Mouse (Mus musculus) heart, embryonic 14.5 days (tissue): Measurements from ENCODE around the gene Abca7. TPM values are rescaled to one million over a fixed set of nuclear protein-coding genes. Genes with fewer than 3 reads are reported as not detected.
A peak's percentile ranks its signal among the peaks of the same experiment; 100 is the strongest.

Experiments
- ATAC-seq: fragments of 200-750 bp; cut with Nextera tagmentation; 2 replicates; pipeline ENCODE4 v1.8.0; 2017; ENCODE audit warnings: low read depth, moderate TSS enrichment; ENCODE audit not compliant: insufficient number of reproducible peaks, insufficient read depth, low FRiP score
- H3K27ac ChIP-seq, 2 experiments: fragments of 200-500 bp in 1 of 2; fragments of 300-500 bp in 1 of 2; sonication (generic) in 1 of 2; replicated peaks in 1 of 2; 2 replicates each; pipeline ENCODE4 v1.5.1; 2012 to 2014; ENCODE audit warnings: low read depth in 2 of 2, low read length in 2 of 2, control low read depth in 1 of 2, mild to moderate bottlenecking in 1 of 2, mixed read lengths in 1 of 2; ENCODE audit not compliant: control insufficient read depth in 1 of 2, insufficient read depth in 1 of 2
- H3K27me3 ChIP-seq: fragments of 300-500 bp; sonication (generic); 2 replicates; pipeline ENCODE4 v1.6.1; 2014; ENCODE audit warnings: mild to moderate bottlenecking, low read length, control low read depth; ENCODE audit not compliant: control insufficient read depth, insufficient read depth
- H3K36me3 ChIP-seq: fragments of 300-500 bp; sonication (generic); 2 replicates; pipeline ENCODE4 v1.6.1; 2014; ENCODE audit warnings: mild to moderate bottlenecking, control low read depth, low read length, mixed read lengths; ENCODE audit not compliant: control insufficient read depth, insufficient read depth
- H3K4me1 ChIP-seq, 2 experiments: fragments of 200-500 bp in 1 of 2; fragments of 300-500 bp in 1 of 2; sonication (generic) in 1 of 2; 2 replicates each; pipeline ENCODE4 v1.6.1; 2012 to 2014; ENCODE audit warnings: low read length in 2 of 2, control low read depth in 1 of 2, mixed read lengths in 1 of 2; ENCODE audit not compliant: control insufficient read depth in 2 of 2, insufficient read depth in 2 of 2
- H3K4me2 ChIP-seq: fragments of 300-500 bp; sonication (generic); 2 replicates; pipeline ENCODE4 v1.6.1; 2014; ENCODE audit warnings: mild to moderate bottlenecking, low read length
- H3K4me3 ChIP-seq, 2 experiments: fragments of 200-500 bp in 1 of 2; fragments of 300-500 bp in 1 of 2; sonication (generic) in 1 of 2; 2 replicates each; pipeline ENCODE4 v1.5.1; 2012 to 2014; ENCODE audit warnings: low read length in 2 of 2, mild to moderate bottlenecking in 2 of 2, control low read depth in 1 of 2, low read depth in 1 of 2, moderate library complexity in 1 of 2; ENCODE audit not compliant: control insufficient read depth in 1 of 2, insufficient read depth in 1 of 2
- H3K9ac ChIP-seq: fragments of 300-500 bp; sonication (generic); 2 replicates; pipeline ENCODE4 v1.6.1; 2014; ENCODE audit warnings: mild to moderate bottlenecking, low read length
- H3K9me3 ChIP-seq: fragments of 300-500 bp; sonication (generic); 2 replicates; pipeline ENCODE4 v1.6.1; 2016; ENCODE audit warnings: low read length, control low read depth; ENCODE audit not compliant: control insufficient read depth
- WGBS: fragments of 180-500 bp; shearing (Covaris S2); extraction: QIAGEN DNeasy Blood & Tissue Kit; methylation state at CpG from one replicate; pipeline ENCODE4 v1.1.7; 2014; 5-methylcytosine and 5-hydroxymethylcytosine counted together
- polyA plus RNA-seq: library from polyadenylated mRNA; unstranded; fragments of >200 nt; fragmentation: Nextera tagmentation; extraction: Ambion mirVana; gene quantifications from 2 replicates; pipeline ENCODE4 v1.2.1, GENCODE M21; 2014

Gene Abca7
- polyA plus RNA-seq, 1 experiment from 2014 or later, result 1.7 TPM

- H3K36me3 ChIP-seq, result peaks cover 48% of the 10 kb centered on the region
- no peak overlapping the region for H3K27ac ChIP-seq
- H3K9me3 ChIP-seq, result no peaks in the 10 kb centered on the region
- H3K4me3 ChIP-seq, result no peak overlapping the region
- peaks cover 20% of the 10 kb centered on the region for H3K27me3 ChIP-seq
- H3K4me1 ChIP-seq, result peaks cover 2 to 15% of the 10 kb centered on the region in 2 experiments; a peak in 3 of 4 replicates
- no peak overlapping the region for H3K9ac ChIP-seq
- ATAC-seq, result no peak
- no peak overlapping the region for H3K4me2 ChIP-seq
- 92% methylated on average over 8 of the region's 8 CpGs for WGBS
Measured at GRCm38 (mm10) chr10:79974668-79975067, 21.6 kb upstream of the Abca7 start.

GRCm38 (mm10) chr10:79976071-79976721, 20.1 kb upstream of the Abca7 start:
- Histone ChIP-seq H3K4me3 (no peak overlapping the region), H3K27ac (no peak overlapping the region), H3K4me2 (no peak overlapping the region), H3K9ac (no peak overlapping the region), H3K36me3 (peaks cover 49% of the 10 kb centered on the region), H3K4me1 (peaks cover 5 to 13% of the 10 kb centered on the region in 2 experiments; a peak in 2 of 4 replicates), H3K27me3 (peaks cover 10% of the 10 kb centered on the region; the same call in 1 of the 2 replicates), H3K9me3 (no peaks in the 10 kb centered on the region)
- 85% methylated on average over 28 of the region's 28 CpGs for WGBS
- ATAC-seq, result no peak

- no peak overlapping the region for H3K4me2 ChIP-seq
- no peak overlapping the region for H3K4me3 ChIP-seq
- H3K9ac ChIP-seq, result no peak overlapping the region
- no peak for ATAC-seq
- peaks cover 9% of the 10 kb centered on the region; the same call in 1 of the 2 replicates for H3K27me3 ChIP-seq
- H3K4me1 ChIP-seq, result peaks cover 5 to 15% of the 10 kb centered on the region in 2 experiments; a peak in 2 of 4 replicates
- H3K9me3 ChIP-seq, result no peaks in the 10 kb centered on the region
- no peak overlapping the region for H3K27ac ChIP-seq
- H3K36me3 ChIP-seq, result peaks cover 52% of the 10 kb centered on the region
- WGBS, result 86% methylated on average over 36 of the region's 36 CpGs
Measured at GRCm38 (mm10) chr10:79976722-79977107, 19.6 kb upstream of the Abca7 start.

GRCm38 (mm10) chr10:79977324-79977723, 19.0 kb upstream of the Abca7 start:
- peaks cover 54% of the 10 kb centered on the region for H3K36me3 ChIP-seq
- H3K4me2 ChIP-seq, result no peak overlapping the region
- H3K9ac ChIP-seq, result no peak overlapping the region
- H3K4me1 ChIP-seq, result peaks cover 5 to 17% of the 10 kb centered on the region in 2 experiments; a peak in 3 of 4 replicates
- peaks cover 4% of the 10 kb centered on the region; the same call in 1 of the 2 replicates for H3K27me3 ChIP-seq
- no peak overlapping the region for H3K27ac ChIP-seq
- H3K9me3 ChIP-seq, result no peaks in the 10 kb centered on the region
- ATAC-seq, result no peak
- H3K4me3 ChIP-seq, result no peak overlapping the region
- 86% methylated on average over 28 of the region's 28 CpGs for WGBS

GRCm38 (mm10) chr10:79978061-79978460, 18.2 kb upstream of the Abca7 start:
- Histone ChIP-seq H3K4me2 (no peak overlapping the region), H3K9me3 (no peaks in the 10 kb centered on the region), H3K4me1 (peaks cover 8 to 22% of the 10 kb centered on the region in 2 experiments), H3K4me3 (no peak overlapping the region), H3K27me3 (no peaks in the 10 kb centered on the region), H3K36me3 (peaks cover 54% of the 10 kb centered on the region), H3K27ac (no peak overlapping the region), H3K9ac (no peak overlapping the region)
- no peak for ATAC-seq
- WGBS, result 94% methylated on average over 21 of the region's 21 CpGs

- H3K9ac ChIP-seq, result peak overlapping the region; percentile 28; the same call in 1 of the 2 replicates
- H3K27me3 ChIP-seq, result no peaks in the 10 kb centered on the region
- H3K9me3 ChIP-seq, result no peaks in the 10 kb centered on the region
- no peak overlapping the region for H3K4me3 ChIP-seq
- H3K4me2 ChIP-seq, result no peak overlapping the region
- H3K4me1 ChIP-seq, result peaks cover 14 to 28% of the 10 kb centered on the region in 2 experiments
- peaks cover 54% of the 10 kb centered on the region for H3K36me3 ChIP-seq
- 86% methylated on average over 22 of the region's 22 CpGs for WGBS
- H3K27ac ChIP-seq, result peak overlapping the region in 1 of 2 experiments; percentile 16; a peak in 1 of 4 replicates
- ATAC-seq, result no peak
Measured at GRCm38 (mm10) chr10:79979401-79980155, 16.7 kb upstream of the Abca7 start.

GRCm38 (mm10) chr10:79983205-79983604, 13.1 kb upstream of the Abca7 start:
- no peaks in the 10 kb centered on the region for H3K27me3 ChIP-seq
- H3K36me3 ChIP-seq, result peaks cover 21% of the 10 kb centered on the region
- H3K9me3 ChIP-seq, result no peaks in the 10 kb centered on the region
- WGBS, result 75% methylated on average over 5 of the region's 5 CpGs
- peak overlapping the region; percentile 95 for H3K4me2 ChIP-seq
- H3K9ac ChIP-seq, result peak overlapping the region; percentile 97
- H3K27ac ChIP-seq, result peak overlapping the region in 1 of 2 experiments; percentile 97; a peak in 2 of 4 replicates
- H3K4me3 ChIP-seq, result peak overlapping the region; percentile 80 to 81
- peaks cover 31 to 52% of the 10 kb centered on the region in 2 experiments for H3K4me1 ChIP-seq
- no peak for ATAC-seq
